ENCODE assay signal across 8 mouse cellular contexts in genomic region chr7:4866631-4867180, GRCm38 (mm10). TPM values are rescaled to one million over a fixed set of nuclear protein-coding genes. Genes with fewer than 3 reads are reported as not detected.
DNase-seq lines count a peak whose midpoint lies in the region; ATAC-seq lines count a peak whose summit lies in the region.

No protein-coding gene starts in this region.

- H3K27ac ChIP-seq in forebrain, embryonic 11.5 days (ENCODE audit: low read depth, low read length), result no peak overlapping the region
- peak overlapping the region; percentile 59; the same call in 1 of the 2 replicates for H3K27ac ChIP-seq in liver, embryonic 15.5 days (replicated peaks)

- H3K27me3 ChIP-seq in forebrain, embryonic 11.5 days (ENCODE audit: control insufficient read depth, insufficient read depth, low read length), result no peaks in the 10 kb centered on the region
- 0 out of 2 replicates have a peak, but pooled peaks cover 3% of the 10 kb centered on the region for H3K27me3 ChIP-seq in liver, embryonic 15.5 days

- H3K9ac ChIP-seq in forebrain, embryonic 11.5 days (ENCODE audit: low read length), result peak overlapping the region; percentile 64
- H3K9ac ChIP-seq in liver, embryonic 15.5 days, result peak overlapping the region; percentile 69

- H3K4me2 ChIP-seq in forebrain, embryonic 11.5 days (ENCODE audit: low read depth, low read length, severe bottlenecking), result peak overlapping the region; percentile 70
- peak overlapping the region; percentile 86 for H3K4me2 ChIP-seq in liver, embryonic 15.5 days

- H3K4me1 ChIP-seq in forebrain, embryonic 11.5 days (replicated peaks; ENCODE audit: control insufficient read depth, insufficient read depth, low read length), result peaks cover 6% of the 10 kb centered on the region; the same call in 1 of the 2 replicates
- H3K4me1 ChIP-seq in liver, embryonic 15.5 days (replicated peaks), result peaks cover 23% of the 10 kb centered on the region

- 33% methylated on average over 10 of the region's 10 CpGs for WGBS in forebrain, embryonic 11.5 days
- WGBS in liver, embryonic 15.5 days (ENCODE audit: insufficient replicate concordance), result 31% methylated on average over 10 of the region's 10 CpGs

- DNase-seq in embryo, embryonic 9.5 days (ENCODE audit: extremely low spot score), result peak; percentile 9
- no peak for DNase-seq in embryo, embryonic 11 days
- peak; percentile 16 for DNase-seq in 3T3-L1 (ENCODE audit: low read depth, low spot score)
- no peak for DNase-seq in forebrain, embryonic 11.5 days (ENCODE audit: low spot score)
- DNase-seq in layer of hippocampus, adult 9-11 months, result no peak
- DNase-seq in spleen, postnatal 4 days (ENCODE audit: low spot score in 2 of 2), result no peak

- H3K9me3 ChIP-seq in forebrain, embryonic 11.5 days (ENCODE audit: control insufficient read depth, low read length), result no peaks in the 10 kb centered on the region
- H3K9me3 ChIP-seq in liver, embryonic 15.5 days (replicated peaks), result no peaks in the 10 kb centered on the region

- ATAC-seq in forebrain, embryonic 11.5 days (replicated peaks; ENCODE audit: low FRiP score), result no peak
- ATAC-seq in liver, embryonic 15.5 days (ENCODE audit: insufficient read depth), result no peak
- no peak for ATAC-seq in erythroid progenitor cell, adult 5-6 weeks (replicated peaks; ENCODE audit: low FRiP score, poor library complexity, severe bottlenecking)

- peak overlapping the region; percentile 58 for H3K4me3 ChIP-seq in forebrain, embryonic 11.5 days (ENCODE audit: low read depth, low read length)
- peak overlapping the region; percentile 69 for H3K4me3 ChIP-seq in liver, embryonic 15.5 days (replicated peaks)

- H3K36me3 ChIP-seq in forebrain, embryonic 11.5 days (ENCODE audit: control insufficient read depth, insufficient read depth, low read length), result no peaks in the 10 kb centered on the region
- no peaks in the 10 kb centered on the region for H3K36me3 ChIP-seq in liver, embryonic 15.5 days (replicated peaks)

RNA-seq across cellular contexts. Expression of gene Isoc2b, which starts 3.4 kb away (rescaled TPM):
- polyA plus RNA-seq in forebrain, embryonic 11.5 days (2014; fragmentation: Nextera tagmentation; extraction: Ambion mirVana), result 2.0 and 3.2 TPM in 2 replicates
- 3.7 and 3.8 TPM in 2 replicates for polyA plus RNA-seq in liver, embryonic 15.5 days (2015; fragmentation: Nextera tagmentation; extraction: Ambion mirVana)
- total RNA-seq in erythroid progenitor cell, adult 5-6 weeks (2015; ENCODE audit: low replicate concordance), result not detected in 2 replicates
- 1.5 TPM in 1 of 2 replicates, not detected in the other for total RNA-seq in erythroid progenitor cell, adult 5-6 weeks (2017; ENCODE audit: low replicate concordance)

RNA-seq across cellular contexts. Expression of gene Isoc2a, which starts 10.2 kb away (rescaled TPM):
- polyA plus RNA-seq in forebrain, embryonic 11.5 days (2014; fragmentation: Nextera tagmentation; extraction: Ambion mirVana), result 0.69 and 0.75 TPM in 2 replicates
- 0.68 and 0.77 TPM in 2 replicates for polyA plus RNA-seq in liver, embryonic 15.5 days (2015; fragmentation: Nextera tagmentation; extraction: Ambion mirVana)
- 2.2 TPM in 1 of 2 replicates, not detected in the other for total RNA-seq in erythroid progenitor cell, adult 5-6 weeks (2015; ENCODE audit: low replicate concordance)
- total RNA-seq in erythroid progenitor cell, adult 5-6 weeks (2017; ENCODE audit: low replicate concordance), result 0.26 and 1.8 TPM in 2 replicates

RNA-seq across cellular contexts. Expression of gene Shisa7, which starts 22.2 kb away (rescaled TPM):
- polyA plus RNA-seq in forebrain, embryonic 11.5 days (2014; fragmentation: Nextera tagmentation; extraction: Ambion mirVana), result 2.2 and 3.0 TPM in 2 replicates
- polyA plus RNA-seq in liver, embryonic 15.5 days (2015; fragmentation: Nextera tagmentation; extraction: Ambion mirVana), result not detected in 2 replicates
- not detected in 2 replicates for total RNA-seq in erythroid progenitor cell, adult 5-6 weeks (2015; ENCODE audit: low replicate concordance)
- total RNA-seq in erythroid progenitor cell, adult 5-6 weeks (2017; ENCODE audit: low replicate concordance), result not detected in 2 replicates

RNA-seq across cellular contexts. Expression of gene Gm36210, which starts 39.6 kb away (rescaled TPM):
- polyA plus RNA-seq in forebrain, embryonic 11.5 days (2014; fragmentation: Nextera tagmentation; extraction: Ambion mirVana), result 0.56 and 0.59 TPM in 2 replicates
- not detected in 2 replicates for polyA plus RNA-seq in liver, embryonic 15.5 days (2015; fragmentation: Nextera tagmentation; extraction: Ambion mirVana)
- total RNA-seq in erythroid progenitor cell, adult 5-6 weeks (2015; ENCODE audit: low replicate concordance), result not detected in 2 replicates
- total RNA-seq in erythroid progenitor cell, adult 5-6 weeks (2017; ENCODE audit: low replicate concordance), result not detected in 2 replicates

RNA-seq across cellular contexts. Expression of gene Zfp628, which starts 48.3 kb away (rescaled TPM):
- polyA plus RNA-seq in forebrain, embryonic 11.5 days (2014; fragmentation: Nextera tagmentation; extraction: Ambion mirVana), result 4.8 and 5.0 TPM in 2 replicates
- polyA plus RNA-seq in liver, embryonic 15.5 days (2015; fragmentation: Nextera tagmentation; extraction: Ambion mirVana), result 1.7 TPM in 2 replicates
- total RNA-seq in erythroid progenitor cell, adult 5-6 weeks (2015; ENCODE audit: low replicate concordance), result 7.1 and 8.6 TPM in 2 replicates
- 4.6 and 11.6 TPM in 2 replicates for total RNA-seq in erythroid progenitor cell, adult 5-6 weeks (2017; ENCODE audit: low replicate concordance)

Comparison
In these comparisons a context has a peak if more than half of its experiments do, and no peak if none do; other contexts are left out.
1. DNase-seq: peak in embryo, embryonic 9.5 days (single experiment) and 3T3-L1 (single experiment); none in embryo, embryonic 11 days (single experiment), forebrain, embryonic 11.5 days (single experiment), layer of hippocampus, adult 9-11 months (single experiment) and spleen, postnatal 4 days (0 of 2).